Mouse (Mus musculus): Measurements from ENCODE around the gene AC109138.7. TPM values are rescaled to one million over a fixed set of nuclear protein-coding genes. Genes with fewer than 3 reads are reported as not detected.

The AC109138.7 gene
- total RNA-seq, 2 experiments from 2014 or later: not detected

DNA sequence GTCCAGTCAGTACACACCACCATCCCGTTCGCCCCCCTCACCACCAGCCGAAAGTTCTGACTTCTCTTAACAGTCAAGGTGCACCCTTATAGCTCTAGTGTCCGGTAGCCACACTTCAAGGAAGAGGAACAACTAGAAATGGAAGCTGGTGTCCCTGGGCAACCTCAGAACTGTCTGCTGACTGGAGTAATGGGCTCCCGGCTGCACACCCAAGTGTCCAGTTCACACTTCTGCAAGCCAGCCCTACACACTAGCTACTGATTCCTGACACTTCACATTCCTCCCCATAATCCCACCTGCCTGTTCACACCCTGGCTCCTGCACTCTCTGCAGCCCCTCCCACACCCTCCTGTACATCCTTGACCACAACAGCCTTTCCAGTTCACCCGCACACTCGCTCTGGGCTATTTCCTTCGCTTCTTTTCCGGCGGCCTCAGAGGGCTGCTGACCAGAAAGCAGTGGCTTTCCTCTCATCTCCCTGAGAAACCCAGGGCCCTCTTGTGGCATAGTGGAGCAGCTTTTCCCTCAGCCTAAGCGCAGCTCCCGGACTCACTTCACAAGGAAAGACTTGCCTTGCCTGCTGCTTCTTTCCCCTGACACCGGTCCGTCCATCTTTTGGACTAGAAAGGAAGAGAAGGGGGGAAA is 2.0 kb downstream of the AC109138.7 start:
- DNase-seq: peak; percentile 45 to 51
- intact Hi-C loops (cut with DNase I): no loop called here

DNA sequence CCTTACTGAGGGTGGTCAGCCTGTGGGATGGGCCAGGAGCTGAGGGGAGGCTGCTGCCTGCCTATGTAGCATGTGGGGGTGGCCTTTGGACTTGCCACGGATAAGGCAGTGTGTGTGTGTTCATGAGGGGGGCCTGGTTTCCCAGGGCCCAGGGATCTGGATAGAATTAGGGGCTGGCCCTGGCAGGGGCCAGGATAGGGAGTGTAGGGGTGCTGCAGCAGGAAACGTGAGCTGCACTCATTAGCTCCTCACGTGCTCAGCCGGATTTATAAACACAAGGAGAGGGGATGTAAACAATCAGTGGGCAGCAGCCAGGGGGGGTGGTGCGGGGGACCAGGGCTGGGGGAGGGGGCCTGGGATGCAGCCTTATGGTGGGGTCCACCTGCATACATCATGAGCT is 3.0 kb downstream of the AC109138.7 start:
- intact Hi-C loops (cut with DNase I): no loop called here
- no peak for DNase-seq

DNA sequence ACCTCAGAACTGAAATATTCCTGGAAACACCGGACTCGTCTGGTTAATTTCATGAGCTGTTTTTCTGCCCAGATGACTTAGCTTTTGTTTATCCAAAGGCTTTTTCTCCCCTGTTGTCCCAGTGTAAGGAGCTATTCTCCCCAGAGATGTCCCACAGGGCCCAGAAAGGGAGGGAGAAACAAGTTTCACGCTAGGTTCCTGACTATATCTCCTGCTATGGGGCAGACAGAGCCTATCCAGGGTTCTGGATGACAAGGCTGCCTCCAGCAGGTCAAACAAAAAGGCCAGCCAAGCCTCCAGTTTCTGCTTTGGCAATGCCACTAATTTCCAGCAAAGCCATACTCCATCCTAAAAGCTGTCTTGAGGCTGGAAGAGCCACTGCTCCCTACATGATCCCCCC is 3.7 kb downstream of the AC109138.7 start:
- no peak for DNase-seq
- intact Hi-C loops (cut with DNase I): no loop called here

DNA sequence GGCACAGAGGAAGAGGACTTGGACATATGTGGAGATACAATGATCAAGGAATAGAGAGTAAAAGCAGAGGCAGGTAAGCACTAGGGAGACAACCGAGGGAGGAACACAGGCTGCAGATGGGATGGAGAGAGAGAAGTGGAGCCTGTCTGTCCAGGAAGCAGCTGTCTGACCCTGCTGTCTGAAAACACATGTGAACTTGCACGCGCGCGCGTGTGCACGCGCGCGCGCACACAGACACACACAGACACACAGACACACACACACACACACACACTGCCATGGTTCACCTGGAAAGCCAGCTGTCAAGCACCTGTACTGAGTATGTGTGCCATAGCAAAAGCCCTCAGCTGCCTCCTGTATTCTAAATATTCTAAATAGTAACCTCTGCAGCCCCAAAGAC is 4.1 kb downstream of the AC109138.7 start:
- DNase-seq: no peak
- intact Hi-C loops (cut with DNase I): no loop called here

DNA sequence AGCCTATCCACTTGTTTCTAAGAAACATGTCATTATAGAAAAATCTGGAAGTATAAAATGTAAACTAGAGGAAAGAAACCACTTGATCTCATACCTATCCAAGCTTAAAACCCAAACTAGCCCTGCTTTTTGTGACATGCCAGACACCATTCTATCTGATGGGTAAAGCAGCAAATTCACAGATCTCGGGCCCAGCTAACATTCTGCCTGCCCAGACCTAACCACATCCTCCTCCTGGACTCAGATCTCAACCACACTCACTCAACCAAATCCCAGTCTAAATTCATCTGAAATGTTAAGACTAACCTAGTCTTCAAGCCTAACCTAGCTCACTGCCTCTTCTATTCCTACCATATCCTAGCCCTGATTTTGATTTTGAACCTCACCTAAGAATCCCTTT is 4.6 kb downstream of the AC109138.7 start:
- intact Hi-C loops (cut with DNase I): no loop called here
- no peak for DNase-seq

DNA sequence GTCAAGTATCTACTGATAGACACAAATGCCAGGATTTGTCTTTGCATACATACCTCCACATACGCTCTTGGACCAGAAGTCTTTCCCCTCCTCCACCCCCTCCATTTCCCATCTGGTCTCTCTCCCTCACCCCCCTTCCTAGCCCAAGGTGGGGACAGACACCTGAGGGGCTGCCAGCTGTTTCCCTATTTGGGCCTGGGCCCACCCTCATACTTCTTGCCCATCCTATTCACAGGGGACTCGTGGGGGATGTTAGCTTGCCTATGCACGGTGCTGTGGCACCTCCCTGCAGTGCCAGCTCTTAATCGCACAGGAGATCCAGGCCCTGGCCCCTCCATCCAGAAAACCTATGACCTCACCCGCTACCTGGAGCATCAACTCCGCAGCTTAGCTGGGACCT is 5.8 kb downstream of the AC109138.7 start:
- intact Hi-C loops (cut with DNase I): no loop called here
- DNase-seq: no peak

DNA sequence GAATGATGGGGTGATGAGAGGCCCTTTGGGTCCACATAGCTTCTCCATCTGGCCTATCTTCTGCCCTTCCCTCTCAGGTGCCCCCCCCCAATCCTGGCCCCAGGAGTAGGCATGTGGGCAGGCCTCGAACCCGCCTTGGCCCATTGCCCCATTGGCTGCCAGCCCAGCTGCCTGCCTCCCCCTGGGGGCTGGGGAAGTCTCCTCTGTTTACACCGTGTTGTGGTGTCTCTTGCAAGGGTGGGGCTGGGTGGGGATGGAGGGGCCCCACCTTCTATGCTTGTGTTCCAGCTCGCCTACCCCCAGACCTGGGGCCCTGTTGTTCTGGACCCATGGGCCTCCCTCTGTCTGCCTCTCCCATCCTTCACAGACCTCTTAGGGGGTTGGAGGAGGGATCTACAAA is 6.3 kb downstream of the AC109138.7 start:
- intact Hi-C loops (cut with DNase I): no loop called here
- no peak for DNase-seq

DNA sequence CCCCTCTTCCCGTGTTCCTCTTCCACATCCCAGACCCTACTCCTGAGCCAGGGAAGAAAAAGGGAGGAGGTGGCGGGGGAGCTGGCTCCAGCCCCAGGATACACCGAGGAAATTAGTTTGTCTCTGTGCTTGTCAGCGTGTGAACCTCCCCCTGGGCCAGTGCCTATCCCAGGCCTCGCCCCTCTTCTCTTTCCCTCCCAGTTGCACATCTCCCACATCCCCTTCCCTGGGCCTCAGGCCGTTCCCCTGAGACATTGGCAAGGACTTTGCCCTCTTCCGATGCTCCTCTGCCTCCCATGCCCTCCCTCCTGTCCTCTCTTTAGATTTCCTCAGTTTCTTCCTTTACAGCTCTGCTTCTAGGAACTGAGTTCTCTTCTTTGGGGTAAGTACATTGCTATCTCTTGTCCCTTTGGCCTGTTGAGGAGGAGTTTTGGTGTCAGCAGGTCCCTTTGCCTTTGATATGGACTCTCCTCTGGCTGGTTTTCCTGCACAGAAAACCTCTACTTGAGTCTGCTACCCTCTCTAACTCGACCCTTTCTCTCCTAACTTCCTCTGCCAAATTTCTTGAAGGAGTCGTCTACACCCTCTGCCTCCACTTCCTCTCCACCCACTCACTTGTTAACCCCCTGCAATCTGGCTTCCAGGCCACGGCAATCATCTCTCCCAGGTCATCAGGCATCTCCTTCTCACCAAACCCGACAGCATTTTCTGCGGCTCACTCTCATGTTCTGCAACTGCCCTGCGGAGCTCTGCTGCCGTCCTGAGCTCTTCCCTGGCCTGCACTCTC is 7.0 kb downstream of the AC109138.7 start:
- intact Hi-C loops (cut with DNase I): no loop called here
- no peak for DNase-seq

DNA sequence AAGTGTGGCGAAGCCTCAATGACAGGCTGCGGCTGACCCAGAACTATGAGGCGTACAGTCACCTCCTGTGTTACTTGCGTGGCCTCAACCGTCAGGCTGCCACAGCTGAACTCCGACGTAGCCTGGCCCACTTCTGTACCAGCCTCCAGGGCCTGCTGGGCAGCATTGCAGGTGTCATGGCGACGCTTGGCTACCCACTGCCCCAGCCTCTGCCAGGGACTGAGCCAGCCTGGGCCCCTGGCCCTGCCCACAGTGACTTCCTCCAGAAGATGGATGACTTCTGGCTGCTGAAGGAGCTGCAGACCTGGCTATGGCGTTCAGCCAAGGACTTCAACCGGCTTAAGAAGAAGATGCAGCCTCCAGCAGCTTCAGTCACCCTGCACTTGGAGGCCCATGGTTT is 8.0 kb downstream of the AC109138.7 start:
- intact Hi-C loops (cut with DNase I): no loop called here
- no peak for DNase-seq

DNA sequence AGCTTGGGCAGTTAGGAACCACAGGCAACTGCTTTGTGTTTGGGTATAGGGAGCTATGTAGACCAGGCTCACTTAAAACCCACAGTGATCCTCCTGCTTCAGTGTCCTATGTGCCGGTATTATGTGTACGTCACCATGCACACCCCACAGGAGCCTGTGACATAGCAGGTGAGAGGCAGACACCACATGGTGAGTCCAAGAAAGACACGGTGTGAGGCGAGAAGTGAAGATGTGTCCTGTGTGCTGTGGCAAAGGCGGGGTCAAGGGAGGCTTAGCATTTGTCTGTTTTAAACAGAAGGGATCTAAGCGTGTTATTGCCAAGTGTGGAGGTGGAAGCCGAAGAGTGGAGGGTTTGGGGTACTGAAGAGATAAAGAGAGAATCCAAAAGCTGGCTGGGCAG is 12.6 kb downstream of the AC109138.7 start:
- intact Hi-C loops (cut with DNase I): no loop called here
- DNase-seq: no peak

DNA sequence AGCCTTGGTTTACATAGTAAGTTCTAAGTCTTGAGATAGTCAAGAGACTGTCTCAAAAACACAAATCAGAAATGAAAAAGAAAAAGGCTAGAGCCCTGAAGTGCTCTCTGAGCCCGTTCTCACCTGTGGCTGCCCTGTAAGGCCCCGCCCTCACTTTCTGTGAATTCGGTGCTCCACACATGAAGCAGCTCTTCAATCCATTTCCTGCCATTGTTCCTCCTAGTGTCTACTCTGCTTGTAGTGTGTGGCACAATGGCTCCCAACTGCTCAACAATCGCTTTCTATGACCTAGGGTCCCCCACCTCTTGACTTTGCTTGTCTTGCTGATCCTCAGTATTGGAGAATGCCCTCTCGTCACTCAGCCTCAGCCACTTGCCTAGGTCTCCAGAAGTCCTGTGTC is 13.3 kb downstream of the AC109138.7 start:
- intact Hi-C loops (cut with DNase I): no loop called here

DNA sequence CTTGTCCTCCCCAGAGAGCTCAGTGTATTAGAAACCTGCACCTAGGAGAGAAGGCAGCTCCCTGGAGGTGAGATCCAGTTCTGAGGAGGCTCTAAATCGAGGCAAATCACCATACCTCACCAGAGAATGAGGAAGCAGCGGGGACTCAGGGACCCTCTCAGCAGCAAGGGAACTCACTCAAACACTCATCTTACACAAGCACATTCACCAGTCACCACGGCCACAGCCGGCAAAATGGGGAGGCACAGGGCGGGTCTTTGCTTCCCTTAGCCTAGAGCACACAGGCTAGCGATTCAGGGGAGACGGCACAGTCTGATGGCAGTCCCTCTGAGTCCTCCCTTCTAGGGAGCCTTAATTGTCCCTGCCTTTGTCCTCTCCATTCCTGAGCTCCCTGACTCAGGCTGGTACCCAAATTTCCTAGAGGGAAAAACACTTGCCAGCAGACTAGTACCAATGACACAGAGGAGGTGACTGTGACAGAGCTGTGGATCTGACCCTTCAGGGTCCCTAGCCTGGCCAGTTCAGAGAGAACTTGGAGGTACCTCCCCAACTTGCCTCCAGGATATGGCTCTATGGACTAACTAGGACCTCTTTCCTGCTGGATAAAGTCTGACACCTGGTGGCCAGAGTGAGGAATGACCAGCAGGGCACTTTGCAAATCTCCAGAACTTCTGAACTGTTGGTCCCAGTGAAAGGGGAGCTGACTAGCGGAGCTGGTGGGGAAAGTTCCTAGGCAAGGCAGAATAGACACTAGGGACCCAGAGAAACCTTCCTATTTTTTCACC is 13.9 kb downstream of the AC109138.7 start:
- intact Hi-C loops (cut with DNase I): loop anchor here (1.0 to 2.0 kb wide), 6 partner anchors 21 to 209 kb away; no protein-coding TSS in a partner anchor

More for the DNA sequence above, 13.3 kb downstream of the AC109138.7 start:
- DNase-seq: no peak

DNA sequence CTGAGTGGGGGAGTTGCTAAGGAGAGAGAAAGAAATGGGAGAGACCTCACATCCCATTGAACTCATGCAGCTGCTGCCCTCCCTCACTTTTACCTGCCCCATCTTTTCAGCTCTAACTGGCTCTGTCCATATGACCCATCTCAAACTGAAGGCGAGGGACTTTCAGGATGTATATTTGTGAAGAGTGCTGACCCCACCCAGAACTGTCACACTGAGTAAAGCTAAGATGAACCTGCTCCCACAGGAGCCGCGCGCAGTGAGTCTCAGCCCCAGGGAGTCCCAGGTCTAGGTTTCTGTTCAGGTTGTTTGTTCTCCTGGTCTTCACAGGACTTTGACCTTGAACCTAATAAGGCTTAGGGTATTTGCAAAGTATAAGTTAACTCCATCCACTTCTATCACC is 14.7 kb downstream of the AC109138.7 start:
- intact Hi-C loops (cut with DNase I): loop anchor here (1.0 to 2.0 kb wide), 6 partner anchors 22 to 210 kb away; no protein-coding TSS in a partner anchor
- DNase-seq: no peak

More for the DNA sequence above, 13.9 kb downstream of the AC109138.7 start:
- DNase-seq: peak; percentile 76 to 80

DNA sequence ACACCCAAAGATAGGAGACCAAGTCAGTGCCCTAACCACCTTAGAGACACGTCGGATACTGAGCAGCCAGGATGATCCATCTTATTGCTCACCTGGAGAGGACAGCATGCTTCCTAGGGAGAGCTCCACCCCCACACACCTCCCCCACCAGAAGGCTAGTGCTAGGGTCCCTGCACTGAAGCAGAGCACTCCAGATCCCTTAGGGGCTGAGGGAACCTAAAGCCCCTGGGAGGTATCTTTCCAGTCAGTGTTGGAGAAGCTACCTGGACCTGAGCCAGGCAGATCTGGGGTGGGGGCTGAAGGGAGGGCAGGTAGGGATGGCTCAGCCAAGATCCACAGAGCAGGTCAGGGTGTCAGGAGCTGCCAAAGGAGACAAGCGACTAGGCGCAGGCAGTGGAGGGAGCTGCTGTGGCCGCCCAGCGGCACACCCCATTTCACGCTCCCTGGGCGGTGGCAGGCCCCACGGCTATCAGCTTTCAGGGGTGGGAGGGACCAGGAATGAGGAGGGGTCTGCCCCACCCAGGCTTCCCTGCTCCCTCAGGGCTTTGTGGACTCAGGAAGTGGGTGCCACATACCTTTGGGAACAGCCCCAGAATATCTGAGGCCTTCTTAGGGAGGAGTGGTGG is 15.4 kb downstream of the AC109138.7 start:
- intact Hi-C loops (cut with DNase I): loop anchor here (2.0 kb wide), 3 partner anchors 59 to 211 kb away; no protein-coding TSS in a partner anchor
- DNase-seq: no peak

DNA sequence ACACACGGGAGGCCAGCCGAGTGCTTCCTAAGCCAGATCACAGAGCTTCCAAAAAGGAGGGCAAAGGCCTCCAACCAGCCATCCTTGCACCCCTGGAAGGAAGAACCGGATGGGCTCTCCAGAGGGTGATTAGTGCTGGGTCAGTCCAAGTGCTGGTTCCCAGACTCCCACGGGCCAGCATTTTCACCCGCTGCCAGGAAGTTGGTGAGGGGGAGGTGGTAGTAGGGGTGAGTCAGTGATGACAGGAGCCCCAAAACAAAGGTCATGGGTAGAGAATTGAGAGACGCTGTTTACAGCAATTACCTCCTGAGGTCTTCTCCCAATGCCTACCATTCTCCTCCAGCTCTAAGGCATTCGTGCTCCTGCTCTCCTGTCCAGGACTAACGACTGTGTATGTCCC is 16.3 kb downstream of the AC109138.7 start:
- intact Hi-C loops (cut with DNase I): no loop called here
- no peak for DNase-seq

DNA sequence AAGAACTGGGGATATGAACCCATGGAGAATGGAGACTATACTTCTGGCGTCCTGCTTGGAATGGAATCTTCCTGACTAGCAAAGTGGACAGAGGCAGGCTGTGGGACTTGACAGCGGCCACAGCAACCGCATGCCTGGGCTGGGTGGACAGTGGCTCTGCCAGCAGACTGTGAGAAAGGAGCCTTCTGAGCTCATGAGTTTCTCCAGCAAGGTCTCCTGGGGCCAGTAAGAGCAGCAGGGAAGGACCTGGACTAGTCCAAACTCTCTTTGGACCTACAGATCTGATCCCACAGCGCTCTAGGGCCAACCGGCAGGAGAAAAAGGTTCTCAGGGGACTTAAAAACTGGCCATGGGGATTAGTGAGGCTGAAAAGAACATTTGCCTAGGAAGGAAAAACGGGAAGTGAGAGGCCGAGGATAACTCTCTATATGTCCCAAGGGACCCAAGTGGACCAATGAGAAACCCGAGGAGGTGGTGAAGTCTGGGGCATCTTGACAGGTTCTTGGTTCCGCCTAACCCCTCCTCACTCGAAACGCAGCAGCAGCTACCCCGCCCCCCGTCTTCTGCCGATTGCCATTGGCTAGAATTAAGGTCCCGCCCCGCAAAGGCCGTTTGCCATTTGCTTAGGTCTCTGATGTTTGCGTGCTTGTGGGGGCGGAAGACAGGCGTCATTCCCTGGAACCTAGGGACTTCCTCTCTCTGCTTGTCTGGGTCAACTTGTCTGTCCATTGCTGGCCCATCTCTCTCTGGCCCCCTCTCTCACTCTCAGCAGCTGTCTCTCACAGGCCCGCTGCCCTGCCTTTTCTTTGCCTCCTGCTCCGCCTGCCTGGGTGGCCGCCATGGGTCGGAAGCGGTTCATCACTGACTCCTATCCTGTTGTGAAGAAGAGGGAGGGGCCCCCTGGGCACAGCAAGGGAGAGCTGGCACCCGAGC is 17.4 kb downstream of the AC109138.7 start, which contains the start of gene Pold4:
Gene Pold4 (plus strand): TSS at position 647 of the 933 bp plus-strand sequence.
- peak; percentile 97 for DNase-seq
- intact Hi-C loops (cut with DNase I): no loop called here

DNA sequence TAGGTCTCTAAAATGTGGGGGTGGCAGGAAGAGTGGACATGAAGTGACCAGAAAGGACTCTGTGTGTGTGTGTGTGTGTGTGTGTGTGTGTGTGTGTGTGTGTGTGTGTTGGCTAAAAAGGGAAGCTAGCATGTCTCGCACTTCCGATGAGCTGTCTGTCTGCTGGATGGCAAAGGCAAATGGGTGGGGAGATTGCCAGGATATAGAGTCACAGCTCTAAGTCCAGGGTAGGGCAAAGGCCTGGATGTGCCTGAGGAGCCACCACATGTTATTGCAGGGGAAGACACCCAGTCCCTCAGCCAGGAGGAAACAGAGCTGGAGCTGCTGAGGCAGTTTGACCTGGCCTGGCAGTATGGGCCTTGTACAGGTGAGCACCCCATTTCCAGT is 18.0 kb downstream of the AC109138.7 start:
- intact Hi-C loops (cut with DNase I): no loop called here
- no peak for DNase-seq

DNA sequence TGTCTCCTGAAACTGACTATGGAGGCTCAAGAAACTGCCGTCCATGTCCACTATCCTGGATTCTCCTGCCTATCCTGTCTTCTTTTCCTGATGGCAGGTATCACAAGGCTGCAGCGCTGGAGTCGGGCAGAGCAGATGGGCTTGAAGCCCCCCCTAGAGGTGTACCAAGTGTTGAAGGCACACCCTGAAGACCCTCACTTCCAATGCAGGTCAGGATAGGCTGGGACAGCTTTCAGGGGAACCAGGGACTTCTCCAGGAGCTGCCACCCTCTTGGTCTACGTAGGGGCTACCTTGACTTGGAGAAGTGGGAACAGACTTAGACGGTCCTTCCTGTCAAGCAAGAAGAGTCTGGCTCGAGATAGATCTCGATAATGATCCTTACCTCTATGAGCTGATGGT is 18.5 kb downstream of the AC109138.7 start:
- intact Hi-C loops (cut with DNase I): no loop called here
- DNase-seq: no peak

DNA sequence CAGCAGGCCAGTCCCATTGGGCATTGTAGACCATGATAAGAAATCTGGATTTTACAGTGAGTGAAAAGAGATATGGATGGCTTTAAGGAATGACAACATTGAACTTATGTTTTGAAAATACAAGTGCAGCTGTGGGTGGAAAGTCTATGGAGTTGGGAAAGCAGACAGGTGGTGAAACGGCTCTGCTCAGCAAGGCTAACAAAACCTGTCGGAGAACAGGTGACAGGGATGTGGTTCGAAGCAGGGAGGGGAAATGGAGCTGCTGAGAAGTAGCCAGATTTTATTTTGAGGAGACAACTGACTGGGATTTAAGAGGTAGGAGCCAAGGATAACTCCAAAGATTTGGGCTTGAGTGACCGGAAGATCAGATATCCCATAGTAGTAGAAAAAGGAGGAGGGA is 20.4 kb downstream of the AC109138.7 start:
- DNase-seq: no peak
- intact Hi-C loops (cut with DNase I): no loop called here

DNA sequence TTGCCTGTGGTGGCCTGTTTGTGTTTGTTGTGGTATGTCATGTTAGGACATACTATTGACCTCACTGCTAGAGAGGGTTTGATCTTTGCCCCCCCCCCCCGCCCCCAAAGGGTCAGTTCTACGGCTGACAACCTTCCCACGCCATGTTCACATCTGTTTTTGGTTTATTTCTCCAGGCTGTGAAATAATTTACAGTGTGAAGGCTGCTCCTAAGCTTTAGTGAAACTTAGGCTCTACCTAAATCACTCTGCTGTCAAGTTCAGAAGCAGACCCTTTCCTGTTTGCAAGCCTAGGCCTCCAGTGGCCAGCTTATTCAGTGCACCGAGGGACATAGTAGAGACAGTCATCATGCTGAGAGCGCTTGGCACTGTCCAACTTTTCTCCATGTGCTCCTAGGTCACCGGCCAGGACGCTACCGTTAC is 26.1 kb downstream of the AC109138.7 start:
- intact Hi-C loops (cut with DNase I): loop anchor here (5.0 kb wide), 1 partner anchor 33 kb away; no protein-coding TSS in a partner anchor
- no peak for DNase-seq

Measured in heart, postnatal 36 days (tissue).